Mouse (Mus musculus): ENCODE results near the gene Kazn. TPM values are rescaled to one million over a fixed set of nuclear protein-coding genes. Genes with fewer than 3 reads are reported as not detected.
A peak's percentile ranks its signal among the peaks of the same experiment; 100 is the strongest.

Kazn gene
- polyA plus RNA-seq, 1 experiment: 60.3 TPM

- Histone ChIP-seq H3K4me1 (ENCODE audit: control insufficient read depth, insufficient read depth, low read length) (no peaks in the 10 kb centered on the region), H3K4me3 (ENCODE audit: insufficient read depth, low read length) (no peak overlapping the region), H3K27ac (ENCODE audit: insufficient read depth, low read length) (no peak overlapping the region)
- peak; percentile 14; the same call in 1 of the 2 replicates for TF ChIP-seq CTCF (IDR thresholded peaks at IDR 0.05; ENCODE audit: extremely low read depth, insufficient read depth, low read length)
- no peak for TF ChIP-seq POLR2A (IDR thresholded peaks at IDR 0.05; ENCODE audit: extremely low read depth, insufficient read depth, low read length)
Measured at GRCm38 (mm10) chr4:142144096-142144495, 95.1 kb downstream of the Kazn start.

- no peaks in the 10 kb centered on the region for H3K4me1 ChIP-seq (ENCODE audit: control insufficient read depth, insufficient read depth, low read length)
- H3K4me3 ChIP-seq (ENCODE audit: insufficient read depth, low read length): no peak overlapping the region
- no peak overlapping the region for H3K27ac ChIP-seq (ENCODE audit: insufficient read depth, low read length)
- TF ChIP-seq POLR2A (IDR thresholded peaks at IDR 0.05; ENCODE audit: extremely low read depth, insufficient read depth, low read length): no peak
- no peak for TF ChIP-seq CTCF (IDR thresholded peaks at IDR 0.05; ENCODE audit: extremely low read depth, insufficient read depth, low read length)
Measured at GRCm38 (mm10) chr4:142143290-142143689, 95.9 kb downstream of the Kazn start.

GRCm38 (mm10) chr4:142139729-142140128 is 99.5 kb downstream of the Kazn start:
- H3K4me3 ChIP-seq (ENCODE audit: insufficient read depth, low read length): no peak overlapping the region

GRCm38 (mm10) chr4:142138356-142139099 is 100.7 kb downstream of the Kazn start:
- Histone ChIP-seq H3K4me1 (ENCODE audit: control insufficient read depth, insufficient read depth, low read length) (no peaks in the 10 kb centered on the region), H3K4me3 (ENCODE audit: insufficient read depth, low read length) (no peak overlapping the region), H3K27ac (ENCODE audit: insufficient read depth, low read length) (no peak overlapping the region)
- TF ChIP-seq CTCF (IDR thresholded peaks at IDR 0.05; ENCODE audit: extremely low read depth, insufficient read depth, low read length) (no peak), POLR2A (IDR thresholded peaks at IDR 0.05; ENCODE audit: extremely low read depth, insufficient read depth, low read length) (no peak)

More at GRCm38 (mm10) chr4:142139729-142140128, 99.5 kb downstream of the Kazn start:
- Histone ChIP-seq H3K27ac (ENCODE audit: insufficient read depth, low read length) (no peak overlapping the region), H3K4me1 (ENCODE audit: control insufficient read depth, insufficient read depth, low read length) (no peaks in the 10 kb centered on the region)
- TF ChIP-seq CTCF (IDR thresholded peaks at IDR 0.05; ENCODE audit: extremely low read depth, insufficient read depth, low read length): no peak
- no peak for TF ChIP-seq POLR2A (IDR thresholded peaks at IDR 0.05; ENCODE audit: extremely low read depth, insufficient read depth, low read length)

GRCm38 (mm10) chr4:142136766-142137503 is 102.3 kb downstream of the Kazn start:
- TF ChIP-seq CTCF (IDR thresholded peaks at IDR 0.05; ENCODE audit: extremely low read depth, insufficient read depth, low read length) (no peak), POLR2A (IDR thresholded peaks at IDR 0.05; ENCODE audit: extremely low read depth, insufficient read depth, low read length) (no peak)
- Histone ChIP-seq H3K4me1 (ENCODE audit: control insufficient read depth, insufficient read depth, low read length) (no peaks in the 10 kb centered on the region), H3K27ac (ENCODE audit: insufficient read depth, low read length) (no peak overlapping the region), H3K4me3 (ENCODE audit: insufficient read depth, low read length) (no peak overlapping the region)

GRCm38 (mm10) chr4:142135515-142135914 is 103.7 kb downstream of the Kazn start:
- Histone ChIP-seq H3K27ac (ENCODE audit: insufficient read depth, low read length) (no peak overlapping the region), H3K4me1 (ENCODE audit: control insufficient read depth, insufficient read depth, low read length) (no peaks in the 10 kb centered on the region), H3K4me3 (ENCODE audit: insufficient read depth, low read length) (no peak overlapping the region)
- TF ChIP-seq POLR2A (IDR thresholded peaks at IDR 0.05; ENCODE audit: extremely low read depth, insufficient read depth, low read length) (no peak), CTCF (IDR thresholded peaks at IDR 0.05; ENCODE audit: extremely low read depth, insufficient read depth, low read length) (no peak)

GRCm38 (mm10) chr4:142130162-142130561 is 109.0 kb downstream of the Kazn start:
- Histone ChIP-seq H3K4me3 (ENCODE audit: insufficient read depth, low read length) (no peak overlapping the region), H3K4me1 (ENCODE audit: control insufficient read depth, insufficient read depth, low read length) (no peaks in the 10 kb centered on the region), H3K27ac (ENCODE audit: insufficient read depth, low read length) (no peak overlapping the region)
- TF ChIP-seq POLR2A (IDR thresholded peaks at IDR 0.05; ENCODE audit: extremely low read depth, insufficient read depth, low read length): no peak
- TF ChIP-seq CTCF (IDR thresholded peaks at IDR 0.05; ENCODE audit: extremely low read depth, insufficient read depth, low read length): no peak

- H3K4me1 ChIP-seq (ENCODE audit: control insufficient read depth, insufficient read depth, low read length): no peaks in the 10 kb centered on the region
- no peak overlapping the region for H3K4me3 ChIP-seq (ENCODE audit: insufficient read depth, low read length)
- no peak overlapping the region for H3K27ac ChIP-seq (ENCODE audit: insufficient read depth, low read length)
- TF ChIP-seq CTCF (IDR thresholded peaks at IDR 0.05; ENCODE audit: extremely low read depth, insufficient read depth, low read length) (no peak), POLR2A (IDR thresholded peaks at IDR 0.05; ENCODE audit: extremely low read depth, insufficient read depth, low read length) (no peak)
Measured at GRCm38 (mm10) chr4:142127275-142127788, 111.9 kb downstream of the Kazn start.

- H3K4me1 ChIP-seq (ENCODE audit: control insufficient read depth, insufficient read depth, low read length): no peaks in the 10 kb centered on the region
- TF ChIP-seq POLR2A (IDR thresholded peaks at IDR 0.05; ENCODE audit: extremely low read depth, insufficient read depth, low read length) (no peak), CTCF (IDR thresholded peaks at IDR 0.05; ENCODE audit: extremely low read depth, insufficient read depth, low read length) (no peak)
- H3K27ac ChIP-seq (ENCODE audit: insufficient read depth, low read length): no peak overlapping the region
- no peak overlapping the region for H3K4me3 ChIP-seq (ENCODE audit: insufficient read depth, low read length)
Measured at GRCm38 (mm10) chr4:142126641-142127274, 112.4 kb downstream of the Kazn start.

Data from cortical plate, adult 2 months (tissue).